Mouse (Mus musculus): ENCODE data around the gene Plgrkt. TPM values are rescaled to one million over a fixed set of nuclear protein-coding genes. Genes with fewer than 3 reads are reported as not detected.

The Plgrkt gene
- total and polyA plus RNA-seq, 3 experiments = 22.9 to 29.9 (median 28.1) TPM

GRCm38 (mm10) chr19:29410619-29411018 is 43.4 kb upstream of the Plgrkt start, which contains the start of gene Pdcd1lg2:
TSS of gene Pdcd1lg2 (plus strand) at chr19:29410919.
- WGBS = 89% methylated on average over 4 of the region's 4 CpGs
- DNase-seq = no peak
- TF ChIP-seq CTCF (IDR thresholded peaks at IDR 0.05) (no peak), POLR2A (IDR thresholded peaks at IDR 0.05; ENCODE audit: insufficient read depth, low read depth, low read length) (no peak), EP300 (IDR thresholded peaks at IDR 0.05; ENCODE audit: insufficient read depth, low read depth, low read length) (no peak)
- Histone ChIP-seq H3K4me1 (ENCODE audit: control insufficient read depth, insufficient read depth, low read length) (no peaks in the 10 kb centered on the region; the same call in 1 of the 2 replicates), H3K4me3 (no peak within 1 kb of the TSS), H3K27me3 (ENCODE audit: control insufficient read depth, insufficient read depth, low read length) (no peaks in the 10 kb centered on the region), H3K9ac (ENCODE audit: low read depth, low read length) (no peak within 1 kb of the TSS), H3K27ac (no peak within 1 kb of the TSS), H3K36me3 (ENCODE audit: control insufficient read depth, insufficient read depth, low read length) (no peaks in the 10 kb centered on the region), H3K79me2 (replicated peaks; ENCODE audit: control insufficient read depth, insufficient read depth, low read length) (no peaks in the 10 kb centered on the region)
- intact Hi-C loops (cut with DNase I) = no loop called here

- TF ChIP-seq CTCF (IDR thresholded peaks at IDR 0.05) (no peak), POLR2A (IDR thresholded peaks at IDR 0.05; ENCODE audit: insufficient read depth, low read depth, low read length) (no peak), EP300 (IDR thresholded peaks at IDR 0.05; ENCODE audit: insufficient read depth, low read depth, low read length) (no peak)
- H3K36me3 ChIP-seq (ENCODE audit: control insufficient read depth, insufficient read depth, low read length) = no peaks in the 10 kb centered on the region
- H3K4me3 ChIP-seq = no peak overlapping the region
- H3K9ac ChIP-seq (ENCODE audit: low read depth, low read length) = no peak overlapping the region
- DNase-seq = no peak
- no peaks in the 10 kb centered on the region for H3K27me3 ChIP-seq (ENCODE audit: control insufficient read depth, insufficient read depth, low read length)
- intact Hi-C loops (cut with DNase I) = no loop called here
- WGBS = 86% methylated on average over 18 of the region's 18 CpGs
- no peaks in the 10 kb centered on the region for H3K79me2 ChIP-seq (replicated peaks; ENCODE audit: control insufficient read depth, insufficient read depth, low read length)
- H3K4me1 ChIP-seq (ENCODE audit: control insufficient read depth, insufficient read depth, low read length) = no peaks in the 10 kb centered on the region
- no peak overlapping the region for H3K27ac ChIP-seq
These were observed 39.1 kb upstream of the Plgrkt start for GRCm38 (mm10) chr19:29406042-29407017.

- intact Hi-C loops (cut with DNase I) = no loop called here
- 48% methylated on average over 2 of the region's 2 CpGs for WGBS
- no peak overlapping the region for H3K9ac ChIP-seq (ENCODE audit: low read depth, low read length)
- no peak for DNase-seq
- H3K4me1 ChIP-seq (ENCODE audit: control insufficient read depth, insufficient read depth, low read length) = no peaks in the 10 kb centered on the region
- H3K79me2 ChIP-seq (replicated peaks; ENCODE audit: control insufficient read depth, insufficient read depth, low read length) = no peaks in the 10 kb centered on the region
- no peaks in the 10 kb centered on the region for H3K36me3 ChIP-seq (ENCODE audit: control insufficient read depth, insufficient read depth, low read length)
- TF ChIP-seq EP300 (IDR thresholded peaks at IDR 0.05; ENCODE audit: insufficient read depth, low read depth, low read length) (no peak), POLR2A (IDR thresholded peaks at IDR 0.05; ENCODE audit: insufficient read depth, low read depth, low read length) (no peak), CTCF (IDR thresholded peaks at IDR 0.05) (no peak)
- no peak overlapping the region for H3K27ac ChIP-seq
- H3K4me3 ChIP-seq = no peak overlapping the region
- H3K27me3 ChIP-seq (ENCODE audit: control insufficient read depth, insufficient read depth, low read length) = no peaks in the 10 kb centered on the region
These were observed 38.2 kb upstream of the Plgrkt start for GRCm38 (mm10) chr19:29405388-29405787.

- no peak overlapping the region for H3K9ac ChIP-seq (ENCODE audit: low read depth, low read length)
- WGBS = 86% methylated on average over 4 of the region's 4 CpGs
- intact Hi-C loops (cut with DNase I) = no loop called here
These were observed 36.1 kb upstream of the Plgrkt start for GRCm38 (mm10) chr19:29403251-29403650.

GRCm38 (mm10) chr19:29402621-29403020 is 35.4 kb upstream of the Plgrkt start:
- Histone ChIP-seq H3K79me2 (replicated peaks; ENCODE audit: control insufficient read depth, insufficient read depth, low read length) (no peaks in the 10 kb centered on the region), H3K27ac (no peak overlapping the region), H3K36me3 (ENCODE audit: control insufficient read depth, insufficient read depth, low read length) (no peaks in the 10 kb centered on the region), H3K4me1 (ENCODE audit: control insufficient read depth, insufficient read depth, low read length) (no peaks in the 10 kb centered on the region), H3K4me3 (no peak overlapping the region), H3K27me3 (ENCODE audit: control insufficient read depth, insufficient read depth, low read length) (no peaks in the 10 kb centered on the region), H3K9ac (ENCODE audit: low read depth, low read length) (no peak overlapping the region)
- TF ChIP-seq POLR2A (IDR thresholded peaks at IDR 0.05; ENCODE audit: insufficient read depth, low read depth, low read length) (no peak), EP300 (IDR thresholded peaks at IDR 0.05; ENCODE audit: insufficient read depth, low read depth, low read length) (no peak), CTCF (IDR thresholded peaks at IDR 0.05) (no peak)
- DNase-seq = no peak
- intact Hi-C loops (cut with DNase I) = no loop called here
- WGBS = 92% methylated on average over 4 of the region's 4 CpGs

More at GRCm38 (mm10) chr19:29403251-29403650, 36.1 kb upstream of the Plgrkt start:
- Histone ChIP-seq H3K4me3 (no peak overlapping the region), H3K27ac (no peak overlapping the region), H3K36me3 (ENCODE audit: control insufficient read depth, insufficient read depth, low read length) (no peaks in the 10 kb centered on the region), H3K27me3 (ENCODE audit: control insufficient read depth, insufficient read depth, low read length) (no peaks in the 10 kb centered on the region), H3K4me1 (ENCODE audit: control insufficient read depth, insufficient read depth, low read length) (no peaks in the 10 kb centered on the region), H3K79me2 (replicated peaks; ENCODE audit: control insufficient read depth, insufficient read depth, low read length) (no peaks in the 10 kb centered on the region)
- DNase-seq = no peak
- TF ChIP-seq CTCF (IDR thresholded peaks at IDR 0.05) = no peak
- TF ChIP-seq POLR2A (IDR thresholded peaks at IDR 0.05; ENCODE audit: insufficient read depth, low read depth, low read length) = no peak
- no peak for TF ChIP-seq EP300 (IDR thresholded peaks at IDR 0.05; ENCODE audit: insufficient read depth, low read depth, low read length)

GRCm38 (mm10) chr19:29400466-29400865 is 33.3 kb upstream of the Plgrkt start:
- Histone ChIP-seq H3K36me3 (ENCODE audit: control insufficient read depth, insufficient read depth, low read length) (no peaks in the 10 kb centered on the region), H3K9ac (ENCODE audit: low read depth, low read length) (no peak overlapping the region), H3K4me3 (no peak overlapping the region), H3K27ac (no peak overlapping the region), H3K4me1 (ENCODE audit: control insufficient read depth, insufficient read depth, low read length) (no peaks in the 10 kb centered on the region), H3K27me3 (ENCODE audit: control insufficient read depth, insufficient read depth, low read length) (no peaks in the 10 kb centered on the region), H3K79me2 (replicated peaks; ENCODE audit: control insufficient read depth, insufficient read depth, low read length) (no peaks in the 10 kb centered on the region)
- no peak for TF ChIP-seq CTCF (IDR thresholded peaks at IDR 0.05)
- no peak for TF ChIP-seq POLR2A (IDR thresholded peaks at IDR 0.05; ENCODE audit: insufficient read depth, low read depth, low read length)
- TF ChIP-seq EP300 (IDR thresholded peaks at IDR 0.05; ENCODE audit: insufficient read depth, low read depth, low read length) = no peak
- no peak for DNase-seq
- intact Hi-C loops (cut with DNase I) = no loop called here
- 42% methylated on average over 3 of the region's 3 CpGs for WGBS
